In genomic region chr1:162132908-162133641, GRCm38 (mm10) we compare ENCODE assay signal across 17 mouse cellular contexts.
DNase-seq lines count a peak whose midpoint lies in the region; ATAC-seq and TF ChIP-seq lines count a peak whose summit lies in the region.
"Had no signal": no experiment of that assay in that cellular context is flagged by ENCODE, and none has a peak within 500 bp of the region (broad histone marks: within the 10 kb centered on the region; RNA-seq: fewer than 3 reads in every experiment).

No protein-coding gene starts in this region.

- 74% methylated on average over 8 of the region's 8 CpGs for WGBS in heart, adult 2 months
- WGBS in heart, embryonic 11.5 days (ENCODE audit: insufficient replicate concordance) = 87% methylated on average over 8 of the region's 8 CpGs

- TF ChIP-seq EP300 in heart, adult 2 months (IDR thresholded peaks at IDR 0.05; ENCODE audit: insufficient read depth, low read depth, low read length) = no peak

- no peaks in the 10 kb centered on the region for H3K79me2 ChIP-seq in heart, adult 2 months (replicated peaks; ENCODE audit: control insufficient read depth, insufficient read depth, low read length)
- H3K79me2 ChIP-seq in C2C12 (ENCODE audit: control insufficient read depth, insufficient read depth) = no peaks in the 10 kb centered on the region

- no peaks in the 10 kb centered on the region; the same call in 1 of the 2 replicates for H3K4me1 ChIP-seq in heart, adult 2 months (ENCODE audit: control insufficient read depth, insufficient read depth, low read length)
- no peaks in the 10 kb centered on the region for H3K4me1 ChIP-seq in heart, embryonic 11.5 days (ENCODE audit: control insufficient read depth, insufficient read depth, low read length)

- H3ac ChIP-seq in C2C12 (ENCODE audit: control insufficient read depth, insufficient read length, low read depth) = no peak overlapping the region

- H3K79me3 ChIP-seq in C2C12 (ENCODE audit: low read depth) = no peaks in the 10 kb centered on the region

- H3K4me2 ChIP-seq in heart, embryonic 11.5 days = no peak overlapping the region
- H3K4me2 ChIP-seq: forebrain, embryonic 12.5 days; hindbrain, embryonic 14.5 days; lung, embryonic 14.5 days; midbrain, embryonic 13.5 days had no signal

- H3K36me3 ChIP-seq in heart, adult 2 months (ENCODE audit: control insufficient read depth, insufficient read depth, low read length) = no peaks in the 10 kb centered on the region
- H3K36me3 ChIP-seq in heart, embryonic 11.5 days (ENCODE audit: control insufficient read depth, insufficient read depth, low read length) = no peaks in the 10 kb centered on the region
- H3K36me3 ChIP-seq in C2C12 (ENCODE audit: control insufficient read depth, insufficient read depth) = no peaks in the 10 kb centered on the region
- H3K36me3 ChIP-seq: forebrain, embryonic 12.5 days; midbrain, embryonic 13.5 days had no signal

- no peak for ATAC-seq in heart, embryonic 11.5 days (replicated peaks; ENCODE audit: insufficient number of reproducible peaks, low FRiP score, low TSS enrichment)
- ATAC-seq: midbrain, embryonic 13.5 days had no signal

- no peaks in the 10 kb centered on the region for H3K9me3 ChIP-seq in heart, embryonic 11.5 days (replicated peaks; ENCODE audit: control insufficient read depth, low read length)
- H3K9me3 ChIP-seq: forebrain, embryonic 12.5 days; midbrain, embryonic 13.5 days had no signal

- intact Hi-C loops in heart, adult 2 months (cut with DNase I) = no loop called here
- intact Hi-C loops in left cerebral cortex, postnatal 4 days (cut with DNase I) = no loop called here

- TF ChIP-seq CTCF in heart, adult 2 months (IDR thresholded peaks at IDR 0.05) = no peak
- TF ChIP-seq CTCF in C2C12 (IDR thresholded peaks at IDR 0.05; ENCODE audit: control insufficient read depth, insufficient read depth, insufficient read length) = no peak

- peak overlapping the region; percentile 9 for H3K27ac ChIP-seq in heart, adult 2 months
- no peak overlapping the region for H3K27ac ChIP-seq in heart, embryonic 11.5 days (ENCODE audit: low read depth, low read length)
- H3K27ac ChIP-seq: forebrain, embryonic 12.5 days; hindbrain, embryonic 14.5 days; midbrain, embryonic 13.5 days had no signal

- H3K9ac ChIP-seq in heart, adult 2 months (ENCODE audit: low read depth, low read length) = no peak overlapping the region
- no peak overlapping the region for H3K9ac ChIP-seq in heart, embryonic 11.5 days (ENCODE audit: low read depth, low read length)
- H3K9ac ChIP-seq: forebrain, embryonic 12.5 days; hindbrain, embryonic 14.5 days; lung, embryonic 14.5 days; midbrain, embryonic 13.5 days had no signal

- TF ChIP-seq POLR2A in heart, adult 2 months (IDR thresholded peaks at IDR 0.05; ENCODE audit: insufficient read depth, low read depth, low read length) = no peak

- no peak overlapping the region for H3K4me3 ChIP-seq in heart, adult 2 months
- H3K4me3 ChIP-seq in heart, embryonic 11.5 days (ENCODE audit: low read depth, low read length) = no peak overlapping the region
- H3K4me3 ChIP-seq in C2C12 (ENCODE audit: insufficient read depth, poor library complexity, severe bottlenecking) = no peak overlapping the region
- H3K4me3 ChIP-seq: forebrain, embryonic 12.5 days; midbrain, embryonic 13.5 days had no signal

- H3K27me3 ChIP-seq in heart, adult 2 months (ENCODE audit: control insufficient read depth, insufficient read depth, low read length) = no peaks in the 10 kb centered on the region
- H3K27me3 ChIP-seq in heart, embryonic 11.5 days (ENCODE audit: control insufficient read depth, insufficient read depth, low read length) = no peaks in the 10 kb centered on the region
- H3K27me3 ChIP-seq in C2C12 (ENCODE audit: control insufficient read depth, insufficient read depth, insufficient read length) = no peaks in the 10 kb centered on the region
- H3K27me3 ChIP-seq: CH12.LX; forebrain, embryonic 12.5 days; midbrain, embryonic 13.5 days had no signal

- DNase-seq in heart, adult 2 months = peak in 1 of 2 experiments; percentile 12
- DNase-seq in 3134 (ENCODE audit: extremely low read depth, insufficient read length, low spot score) = peak; percentile 56
- peak; percentile 51 for DNase-seq in fibroblast of lung, adult 2 months (ENCODE audit: low read depth)
- no peak for DNase-seq in thymus, postnatal 14 days
- DNase-seq in left cerebral cortex, postnatal 4 days = no peak
- DNase-seq: cerebellum, postnatal 14 days; kidney, adult 18-20 months; kidney, postnatal 4 days; layer of hippocampus, postnatal 36 days; liver; lung, embryonic 14.5 days had no signal

TF ChIP-seq in C2C12, 6 proteins besides CTCF, POLR2A, EP300 and RAD21:
- peak; percentile 21 for TF ChIP-seq CEBPB (IDR thresholded peaks at IDR 0.05; ENCODE audit: low read depth)
- no peak for TF ChIP-seq USF1 (IDR thresholded peaks at IDR 0.05; ENCODE audit: low read depth)
- TF ChIP-seq FOSL1 (IDR thresholded peaks at IDR 0.05; ENCODE audit: insufficient read depth, low read length, poor library complexity, severe bottlenecking) = peak; percentile 95
- no peak for TF ChIP-seq MYOG (IDR thresholded peaks at IDR 0.05; ENCODE audit: control insufficient read depth, extremely low read depth, insufficient read length)

Comparison
In these comparisons a context has a peak if more than half of its experiments do, and no peak if none do; other contexts are left out.
1. DNase-seq: peak in 3134 (single experiment) and fibroblast of lung, adult 2 months (single experiment); none in thymus, postnatal 14 days (single experiment) and left cerebral cortex, postnatal 4 days (single experiment).